Mouse (Mus musculus) lung, postnatal 4 days (tissue): ENCODE data around the gene Gm10401.

Experiments
- DNase-seq, 2 experiments: peaks; one replicate each; pipeline ENCODE4 v3.0.0; 2021

The Gm10401 gene

GRCm38 (mm10) chr5:115098195-115098594 lies at the start of gene Gm10401:
Gm10401 (minus strand) TSS chr5:115098295.
- DNase-seq = no peak

- DNase-seq = no peak
Measured at GRCm38 (mm10) chr5:115147388-115147787, 49.3 kb upstream of the Gm10401 start.

GRCm38 (mm10) chr5:115146747-115147130 lies 48.6 kb upstream of the Gm10401 start:
- no peak for DNase-seq

- no peak for DNase-seq
Measured at GRCm38 (mm10) chr5:115145976-115146746, 48.1 kb upstream of the Gm10401 start.

- no peak for DNase-seq
Measured at GRCm38 (mm10) chr5:115145253-115145968, 47.3 kb upstream of the Gm10401 start.

GRCm38 (mm10) chr5:115144471-115144870 lies 46.4 kb upstream of the Gm10401 start:
- no peak for DNase-seq

- DNase-seq = no peak
Measured at GRCm38 (mm10) chr5:115143552-115143951, 45.5 kb upstream of the Gm10401 start.

- DNase-seq = no peak
Measured at GRCm38 (mm10) chr5:115142166-115142697, 44.1 kb upstream of the Gm10401 start.

- DNase-seq = no peak
Measured at GRCm38 (mm10) chr5:115140726-115141125, 42.6 kb upstream of the Gm10401 start.

GRCm38 (mm10) chr5:115139124-115139523 lies 41.0 kb upstream of the Gm10401 start:
- DNase-seq = no peak

GRCm38 (mm10) chr5:115134234-115135165 lies 36.4 kb upstream of the Gm10401 start, which contains the start of gene Unc119b:
Unc119b (minus strand) TSS chr5:115134975.
- peak; percentile 92 for DNase-seq

GRCm38 (mm10) chr5:115133358-115134066 lies 35.4 kb upstream of the Gm10401 start:
- DNase-seq = no peak

GRCm38 (mm10) chr5:115132465-115132864 lies 34.4 kb upstream of the Gm10401 start:
- no peak for DNase-seq

- DNase-seq = no peak
Measured at GRCm38 (mm10) chr5:115129328-115129727, 31.2 kb upstream of the Gm10401 start.

GRCm38 (mm10) chr5:115127421-115128179 lies 29.5 kb upstream of the Gm10401 start:
- DNase-seq = no peak

- no peak for DNase-seq
Measured at GRCm38 (mm10) chr5:115126578-115127312, 28.6 kb upstream of the Gm10401 start.

- DNase-seq = peak; percentile 88 to 91
Measured at GRCm38 (mm10) chr5:115125211-115125871, 27.2 kb upstream of the Gm10401 start.

- DNase-seq = no peak
Measured at GRCm38 (mm10) chr5:115124690-115125089, 26.6 kb upstream of the Gm10401 start.

GRCm38 (mm10) chr5:115120978-115121377 lies 22.9 kb upstream of the Gm10401 start:
- DNase-seq = no peak
